Mouse (Mus musculus): ENCODE data around the gene Clybl. TPM values are rescaled to one million over a fixed set of nuclear protein-coding genes. Genes with fewer than 3 reads are reported as not detected.

Gene Clybl
- total and polyA plus RNA-seq, 3 experiments = 16.5 to 25.7 (median 18.7) TPM

- Histone ChIP-seq H3K4me3 (replicated peaks in 1 of 3; ENCODE audit: low read depth in 2 of 3, low read length in 2 of 3, poor library complexity in 1 of 3) (no peak overlapping the region), H3K9me3 (replicated peaks; ENCODE audit: low read length) (no peaks in the 10 kb centered on the region), H3K4me1 (ENCODE audit: control insufficient read depth in 1 of 2, insufficient read depth in 2 of 2) (peaks cover 0 to 6% of the 10 kb centered on the region in 2 experiments; a peak in 2 of 4 replicates), H3K9ac (ENCODE audit: insufficient read depth, low read depth) (no peak overlapping the region), H3K79me2 (replicated peaks; ENCODE audit: control insufficient read depth, extremely low read depth, insufficient read depth, poor library complexity, severe bottlenecking) (peaks cover 14% of the 10 kb centered on the region), H3K4me2 (ENCODE audit: insufficient read depth, low read depth, poor library complexity, severe bottlenecking) (no peak overlapping the region), H3K27ac (ENCODE audit: insufficient read depth, low read depth) (no peak overlapping the region), H3K27me3 (replicated peaks) (no peaks in the 10 kb centered on the region), H3K36me3 (replicated peaks in 1 of 2; ENCODE audit: control insufficient read depth in 1 of 2, insufficient read depth in 1 of 2, low read length in 1 of 2) (peaks cover 42 to 76% of the 10 kb centered on the region in 2 experiments)
- DNase-seq (ENCODE audit: extremely low read depth) = no peak
- no peak for TF ChIP-seq USF1 (IDR thresholded peaks at IDR 0.05; ENCODE audit: low read depth, low read length)
- TF ChIP-seq MYC (IDR thresholded peaks at IDR 0.05; ENCODE audit: low read depth, low read length) = no peak
- TF ChIP-seq ZC3H11A (IDR thresholded peaks at IDR 0.05; ENCODE audit: low read depth, low read length) = no peak
- no peak for TF ChIP-seq TCF12 (IDR thresholded peaks at IDR 0.05; ENCODE audit: low read depth, low read length)
- no peak for TF ChIP-seq MAZ (IDR thresholded peaks at IDR 0.05; ENCODE audit: low read depth, low read length)
- TF ChIP-seq TBP (conservative IDR thresholded peaks at IDR 0.05; ENCODE audit: low read depth, low read length) = no peak
- no peak for TF ChIP-seq NRF1 (IDR thresholded peaks at IDR 0.05; ENCODE audit: low read depth, low read length)
- no peak for TF ChIP-seq ZNF384 (IDR thresholded peaks at IDR 0.05; ENCODE audit: low read depth, low read length)
- no peak for TF ChIP-seq UBTF (IDR thresholded peaks at IDR 0.05; ENCODE audit: low read depth, low read length)
- TF ChIP-seq RAD21 (IDR thresholded peaks at IDR 0.05; ENCODE audit: low read depth, low read length) = no peak
- no peak for TF ChIP-seq USF2 (conservative IDR thresholded peaks at IDR 0.05; ENCODE audit: low read depth, low read length)
- no peak for TF ChIP-seq EP300 (IDR thresholded peaks at IDR 0.05; ENCODE audit: low read length)
- no peak for TF ChIP-seq JUN (IDR thresholded peaks at IDR 0.05; ENCODE audit: insufficient read depth, low read depth, low read length)
- dilution Hi-C loops (cut with MboI; ENCODE audit: extremely low pct_ligation_motif_present, extremely low pct_unique_long_range_greater_than_20kb, low sequenced_read_pairs) = no loop called here
- in situ Hi-C loops (cut with MboI; ENCODE audit: low pct_ligation_motif_present, low pct_unique_long_range_greater_than_20kb, low sequenced_read_pairs) = no loop called here
These were observed 44.3 kb upstream of the Clybl start for GRCm38 (mm10) chr14:122137234-122137633.

GRCm38 (mm10) chr14:122140126-122140525 lies 41.4 kb upstream of the Clybl start:
- no peak overlapping the region for H3K9ac ChIP-seq (ENCODE audit: insufficient read depth, low read depth)
- dilution Hi-C loops (cut with MboI; ENCODE audit: extremely low pct_ligation_motif_present, extremely low pct_unique_long_range_greater_than_20kb, low sequenced_read_pairs) = no loop called here
- no peaks in the 10 kb centered on the region for H3K9me3 ChIP-seq (replicated peaks; ENCODE audit: low read length)
- no peak for DNase-seq (ENCODE audit: extremely low read depth)
- peaks cover 0 to 7% of the 10 kb centered on the region in 2 experiments; a peak in 2 of 4 replicates for H3K4me1 ChIP-seq (ENCODE audit: control insufficient read depth in 1 of 2, insufficient read depth in 2 of 2)
- H3K4me3 ChIP-seq (replicated peaks in 1 of 3; ENCODE audit: low read depth in 2 of 3, low read length in 2 of 3, poor library complexity in 1 of 3) = no peak overlapping the region
- H3K36me3 ChIP-seq (replicated peaks in 1 of 2; ENCODE audit: control insufficient read depth in 1 of 2, insufficient read depth in 1 of 2, low read length in 1 of 2) = peaks cover 55 to 80% of the 10 kb centered on the region in 2 experiments
- TF ChIP-seq MYC (IDR thresholded peaks at IDR 0.05; ENCODE audit: low read depth, low read length) (no peak), ELF1 (IDR thresholded peaks at IDR 0.05; ENCODE audit: low read depth, low read length) (no peak), MXI1 (IDR thresholded peaks at IDR 0.05; ENCODE audit: low read depth, low read length) (no peak), TBP (conservative IDR thresholded peaks at IDR 0.05; ENCODE audit: low read depth, low read length) (no peak), BHLHE40 (IDR thresholded peaks at IDR 0.05; ENCODE audit: low read depth, low read length) (no peak), MAFK (IDR thresholded peaks at IDR 0.05; ENCODE audit: insufficient replicate concordance, low read length) (no peak), TCF12 (IDR thresholded peaks at IDR 0.05; ENCODE audit: low read depth, low read length) (no peak), ZKSCAN1 (IDR thresholded peaks at IDR 0.05; ENCODE audit: borderline replicate concordance, low read depth, low read length) (no peak), MAZ (IDR thresholded peaks at IDR 0.05; ENCODE audit: low read depth, low read length) (no peak), NELFE (IDR thresholded peaks at IDR 0.05; ENCODE audit: low read depth, low read length) (no peak), SMC3 (IDR thresholded peaks at IDR 0.05; ENCODE audit: low read depth, low read length) (no peak), RAD21 (IDR thresholded peaks at IDR 0.05; ENCODE audit: low read depth, low read length) (no peak), USF1 (IDR thresholded peaks at IDR 0.05; ENCODE audit: low read depth, low read length) (no peak), ETS1 (conservative IDR thresholded peaks at IDR 0.05; ENCODE audit: low read depth, low read length) (no peak)
- H3K27me3 ChIP-seq (replicated peaks) = no peaks in the 10 kb centered on the region
- in situ Hi-C loops (cut with MboI; ENCODE audit: low pct_ligation_motif_present, low pct_unique_long_range_greater_than_20kb, low sequenced_read_pairs) = no loop called here
- H3K79me2 ChIP-seq (replicated peaks; ENCODE audit: control insufficient read depth, extremely low read depth, insufficient read depth, poor library complexity, severe bottlenecking) = 0 out of 2 replicates have a peak, but pooled peaks cover 8% of the 10 kb centered on the region
- no peak overlapping the region for H3K27ac ChIP-seq (ENCODE audit: insufficient read depth, low read depth)
- no peak overlapping the region for H3K4me2 ChIP-seq (ENCODE audit: insufficient read depth, low read depth, poor library complexity, severe bottlenecking)

Measured in CH12.LX (cell line).